ENCODE assay signal across 8 mouse cellular contexts in genomic region chr10:98684195-98684594, GRCm38 (mm10).
DNase-seq lines count a peak whose midpoint lies in the region; ATAC-seq and TF ChIP-seq lines count a peak whose summit lies in the region.

No protein-coding gene starts in this region.

- no peaks in the 10 kb centered on the region for H3K36me3 ChIP-seq in heart, embryonic 13.5 days
- H3K36me3 ChIP-seq in stomach, postnatal 0 days (ENCODE audit: control insufficient read depth, insufficient read depth, low read length): no peaks in the 10 kb centered on the region

- 0 out of 2 replicates have a peak, but pooled peaks cover 2% of the 10 kb centered on the region for H3K9me3 ChIP-seq in heart, embryonic 13.5 days
- no peaks in the 10 kb centered on the region for H3K9me3 ChIP-seq in stomach, postnatal 0 days (ENCODE audit: control insufficient read depth, low read length)

- no peaks in the 10 kb centered on the region for H3K27me3 ChIP-seq in heart, embryonic 13.5 days (replicated peaks)
- no peaks in the 10 kb centered on the region for H3K27me3 ChIP-seq in stomach, postnatal 0 days (ENCODE audit: control insufficient read depth, insufficient read depth, low read length)

- DNase-seq in Muller cell, postnatal 12 days (ENCODE audit: inconsistent ontology term): peak; percentile 13
- DNase-seq in c-Kit-positive CD71-negative TER-119-negative erythroid progenitor cells, embryonic 14.5 days (ENCODE audit: low read depth): peak; percentile 38
- peak; percentile 58 for DNase-seq in kidney, adult 9 months
- peak; percentile 71 for DNase-seq in lung, postnatal 25 days (ENCODE audit: low spot score)
- peak; percentile 28 for DNase-seq in stomach, postnatal 0 days (ENCODE audit: low spot score)
- DNase-seq in left cerebral cortex, postnatal 14 days (ENCODE audit: low spot score in 2 of 2): no peak
- DNase-seq in right cerebral cortex, postnatal 36 days (ENCODE audit: low spot score in 2 of 2): no peak

- H3K4me2 ChIP-seq in heart, embryonic 13.5 days: peak overlapping the region; percentile 57
- 0 out of 2 replicates have a peak overlapping the region, but pooled peaks have one; percentile 11 for H3K4me2 ChIP-seq in stomach, postnatal 0 days (replicated peaks; ENCODE audit: low read depth)

- H3K4me1 ChIP-seq in heart, embryonic 13.5 days: peaks cover 13% of the 10 kb centered on the region
- no peaks in the 10 kb centered on the region for H3K4me1 ChIP-seq in stomach, postnatal 0 days (replicated peaks; ENCODE audit: control insufficient read depth, insufficient read depth)

- H3K9ac ChIP-seq in heart, embryonic 13.5 days: peak overlapping the region; percentile 17; the same call in 1 of the 2 replicates
- no peak overlapping the region for H3K9ac ChIP-seq in stomach, postnatal 0 days (ENCODE audit: low read length)

- peak overlapping the region; percentile 28 for H3K4me3 ChIP-seq in heart, embryonic 13.5 days
- H3K4me3 ChIP-seq in stomach, postnatal 0 days (ENCODE audit: low read depth, low read length): 0 out of 2 replicates have a peak overlapping the region, but pooled peaks have one; percentile 0

- H3K27ac ChIP-seq in heart, embryonic 13.5 days (replicated peaks): 0 out of 2 replicates have a peak overlapping the region, but pooled peaks have one; percentile 20
- H3K27ac ChIP-seq in stomach, postnatal 0 days (replicated peaks): no peak overlapping the region

- no peak for TF ChIP-seq CTCF in stomach, postnatal 0 days (IDR thresholded peaks at IDR 0.05; ENCODE audit: low read depth)

- intact Hi-C loops in left cerebral cortex, postnatal 14 days (cut with DNase I): no loop called here

- no peak for ATAC-seq in heart, embryonic 13.5 days (ENCODE audit: extremely low read depth, insufficient number of reproducible peaks, low FRiP score, low TSS enrichment)
- peak; percentile 71 for ATAC-seq in stomach, postnatal 0 days (ENCODE audit: low FRiP score, low TSS enrichment)

- TF ChIP-seq EP300 in stomach, postnatal 0 days (optimal IDR thresholded peaks at IDR 0.05): no peak

- WGBS in heart, embryonic 13.5 days: 24% methylated on average over 12 of the region's 12 CpGs
- WGBS in stomach, postnatal 0 days: 22% methylated on average over 12 of the region's 12 CpGs

Comparison
In these comparisons a context has a peak if more than half of its experiments do, and no peak if none do; other contexts are left out.
1. DNase-seq: peak in Muller cell, postnatal 12 days (single experiment), c-Kit-positive CD71-negative TER-119-negative erythroid progenitor cells, embryonic 14.5 days (single experiment), kidney, adult 9 months (single experiment), lung, postnatal 25 days (single experiment) and stomach, postnatal 0 days (single experiment); none in left cerebral cortex, postnatal 14 days (0 of 2) and right cerebral cortex, postnatal 36 days (0 of 2).